Mouse (Mus musculus): ENCODE measurements around the gene Gabarap. TPM values are rescaled to one million over a fixed set of nuclear protein-coding genes. Genes with fewer than 3 reads are reported as not detected.

The Gabarap gene
- polyA plus RNA-seq, 1 experiment from 2014 or later: 1,136 TPM

DNA sequence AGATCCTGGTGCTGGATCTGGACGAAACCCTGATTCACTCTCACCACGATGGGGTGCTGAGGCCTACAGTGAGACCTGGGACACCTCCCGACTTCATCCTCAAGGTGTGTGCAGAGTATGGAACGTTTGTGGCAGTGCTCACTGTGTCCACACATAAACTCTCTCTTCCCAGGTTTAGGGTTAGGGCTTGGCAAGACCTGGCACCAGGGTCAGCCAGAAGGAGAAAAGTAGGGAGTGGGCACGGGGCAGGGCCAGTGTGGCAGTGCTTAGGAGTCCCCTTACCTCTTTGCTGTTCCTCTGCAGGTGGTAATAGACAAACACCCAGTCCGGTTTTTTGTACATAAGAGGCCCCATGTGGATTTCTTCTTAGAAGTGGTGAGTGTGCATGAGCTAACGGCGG, 6.5 kb upstream of the Gabarap start:
- Histone ChIP-seq H3K4me2 (replicated peaks; ENCODE audit: low read depth) (no peak overlapping the region), H3K36me3 (ENCODE audit: control insufficient read depth, insufficient read depth) (peaks cover 51% of the 10 kb centered on the region), H3K4me1 (replicated peaks; ENCODE audit: control insufficient read depth, insufficient read depth, low read length) (no peaks in the 10 kb centered on the region), H3K27ac (ENCODE audit: low read depth, low read length) (no peak overlapping the region), H3K9ac (ENCODE audit: low read depth, low read length) (no peak overlapping the region), H3K4me3 (ENCODE audit: low read depth, low read length) (no peak overlapping the region), H3K9me3 (ENCODE audit: control insufficient read depth) (no peaks in the 10 kb centered on the region), H3K27me3 (replicated peaks; ENCODE audit: control insufficient read depth, insufficient read depth, low read length) (no peaks in the 10 kb centered on the region)
- ATAC-seq: no peak
- no peak for TF ChIP-seq CTCF (IDR thresholded peaks at IDR 0.05; ENCODE audit: low read depth)
- 85% methylated on average over 8 of the region's 8 CpGs for WGBS

DNA sequence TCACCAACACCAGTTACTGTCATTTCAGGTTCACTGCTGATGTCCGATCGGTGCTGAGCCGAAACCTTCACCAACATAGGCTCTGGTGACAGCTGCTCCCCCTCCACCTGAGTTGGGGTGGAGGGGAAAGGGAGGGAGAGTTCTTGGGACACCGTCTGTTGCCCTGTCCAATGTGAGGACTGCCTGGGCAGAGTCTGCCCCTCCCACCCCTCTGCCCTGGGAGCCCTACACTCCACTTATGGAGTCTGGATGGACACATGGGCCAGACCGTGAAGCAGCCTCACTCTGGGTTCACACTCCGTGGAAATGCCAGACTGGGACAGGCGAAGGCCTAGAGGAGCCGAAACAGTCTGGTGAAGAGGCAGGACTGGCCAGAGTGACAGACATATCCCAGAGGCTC, 994 bp upstream of the Gabarap start:
- Histone ChIP-seq H3K27me3 (replicated peaks; ENCODE audit: control insufficient read depth, insufficient read depth, low read length) (no peaks in the 10 kb centered on the region), H3K27ac (ENCODE audit: low read depth, low read length) (peak overlapping the region; percentile 89), H3K4me1 (replicated peaks; ENCODE audit: control insufficient read depth, insufficient read depth, low read length) (no peaks in the 10 kb centered on the region), H3K4me3 (ENCODE audit: low read depth, low read length) (no peak overlapping the region), H3K9ac (ENCODE audit: low read depth, low read length) (no peak overlapping the region), H3K9me3 (ENCODE audit: control insufficient read depth) (no peaks in the 10 kb centered on the region), H3K36me3 (ENCODE audit: control insufficient read depth, insufficient read depth) (peaks cover 63% of the 10 kb centered on the region), H3K4me2 (replicated peaks; ENCODE audit: low read depth) (no peak overlapping the region)
- no peak for TF ChIP-seq CTCF (IDR thresholded peaks at IDR 0.05; ENCODE audit: low read depth)
- WGBS: 90% methylated on average over 8 of the region's 8 CpGs
- ATAC-seq: no peak

DNA sequence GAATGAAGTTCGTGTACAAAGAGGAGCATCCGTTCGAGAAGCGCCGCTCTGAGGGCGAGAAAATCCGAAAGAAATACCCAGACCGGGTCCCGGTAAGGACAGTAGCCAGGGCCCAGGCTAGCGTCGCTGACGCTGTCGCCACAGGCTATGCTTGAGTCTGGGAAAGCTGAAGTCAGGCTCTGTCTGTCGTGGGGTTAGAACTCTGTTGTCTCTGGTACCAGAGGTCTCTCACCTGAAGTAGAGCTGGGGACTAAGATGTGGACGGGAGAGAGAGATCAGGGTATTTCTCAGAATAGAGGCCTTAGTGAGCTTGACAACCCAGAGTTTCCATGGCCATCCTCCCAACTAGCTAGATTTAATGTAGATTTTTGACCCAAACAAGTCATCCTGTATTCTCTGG, 768 bp downstream of the Gabarap start:
- TF ChIP-seq CTCF (IDR thresholded peaks at IDR 0.05; ENCODE audit: low read depth): no peak
- ATAC-seq: peak; percentile 5; the same call in 1 of the 2 replicates

DNA sequence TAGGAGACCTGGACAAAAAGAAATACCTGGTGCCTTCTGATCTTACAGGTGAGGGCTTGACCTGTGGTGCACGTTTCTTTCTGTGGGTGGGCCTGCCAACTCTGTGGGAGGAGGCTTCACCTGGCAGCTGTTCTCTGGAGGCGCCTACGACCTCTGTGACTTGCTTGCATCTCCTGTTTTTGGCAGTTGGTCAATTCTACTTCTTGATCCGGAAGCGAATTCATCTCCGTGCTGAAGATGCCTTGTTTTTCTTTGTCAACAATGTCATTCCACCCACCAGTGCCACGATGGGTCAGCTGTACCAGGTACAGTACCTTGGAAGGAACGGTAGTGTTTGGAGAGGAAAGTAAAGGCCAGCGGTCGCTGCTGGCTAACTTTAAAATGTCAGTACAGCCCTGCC, 1.5 kb downstream of the Gabarap start:
- 63% methylated on average over 10 of the region's 10 CpGs for WGBS
- TF ChIP-seq CTCF (IDR thresholded peaks at IDR 0.05; ENCODE audit: low read depth): no peak
- no peak for ATAC-seq
- Histone ChIP-seq H3K9ac (ENCODE audit: low read depth, low read length) (peak overlapping the region; percentile 89; the same call in 1 of the 2 replicates), H3K9me3 (ENCODE audit: control insufficient read depth) (no peaks in the 10 kb centered on the region), H3K27me3 (replicated peaks; ENCODE audit: control insufficient read depth, insufficient read depth, low read length) (no peaks in the 10 kb centered on the region), H3K27ac (ENCODE audit: low read depth, low read length) (peak overlapping the region; percentile 89), H3K36me3 (ENCODE audit: control insufficient read depth, insufficient read depth) (peaks cover 42% of the 10 kb centered on the region), H3K4me3 (ENCODE audit: low read depth, low read length) (peak overlapping the region; percentile 67), H3K4me2 (replicated peaks; ENCODE audit: low read depth) (peak overlapping the region; percentile 66), H3K4me1 (replicated peaks; ENCODE audit: control insufficient read depth, insufficient read depth, low read length) (no peaks in the 10 kb centered on the region)

More for the DNA sequence above, 768 bp downstream of the Gabarap start:
- peak overlapping the region; percentile 66 for H3K4me2 ChIP-seq (replicated peaks; ENCODE audit: low read depth)
- no peaks in the 10 kb centered on the region for H3K9me3 ChIP-seq (ENCODE audit: control insufficient read depth)
- no peaks in the 10 kb centered on the region for H3K27me3 ChIP-seq (replicated peaks; ENCODE audit: control insufficient read depth, insufficient read depth, low read length)
- peaks cover 49% of the 10 kb centered on the region for H3K36me3 ChIP-seq (ENCODE audit: control insufficient read depth, insufficient read depth)
- no peaks in the 10 kb centered on the region for H3K4me1 ChIP-seq (replicated peaks; ENCODE audit: control insufficient read depth, insufficient read depth, low read length)
- H3K9ac ChIP-seq (ENCODE audit: low read depth, low read length): peak overlapping the region; percentile 89
- H3K27ac ChIP-seq (ENCODE audit: low read depth, low read length): peak overlapping the region; percentile 89
- 0% methylated on average over 15 of the region's 15 CpGs for WGBS
- peak overlapping the region; percentile 67 for H3K4me3 ChIP-seq (ENCODE audit: low read depth, low read length)

DNA sequence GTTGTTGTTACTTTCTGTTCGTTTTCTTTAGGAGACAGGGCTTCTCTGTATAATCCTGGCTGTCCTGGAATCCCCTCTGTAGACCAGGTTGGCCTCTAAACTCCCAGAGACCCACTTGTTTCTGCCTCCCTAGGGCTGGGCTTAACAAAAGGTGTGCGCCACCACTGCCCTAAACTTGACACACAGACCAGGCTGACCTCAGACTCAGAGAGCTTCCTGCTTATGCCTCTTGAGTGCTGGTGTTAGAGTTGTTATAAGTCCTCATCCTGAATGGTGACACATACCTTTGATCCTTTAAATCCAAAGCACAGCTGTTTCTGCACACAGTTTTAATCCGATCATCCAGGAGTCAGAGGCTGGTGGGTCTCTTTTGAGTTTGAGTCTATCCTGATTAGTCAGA, 2.0 kb downstream of the Gabarap start:
- H3K9ac ChIP-seq (ENCODE audit: low read depth, low read length): no peak overlapping the region
- H3K27me3 ChIP-seq (replicated peaks; ENCODE audit: control insufficient read depth, insufficient read depth, low read length): no peaks in the 10 kb centered on the region
- H3K4me1 ChIP-seq (replicated peaks; ENCODE audit: control insufficient read depth, insufficient read depth, low read length): no peaks in the 10 kb centered on the region
- no peak for TF ChIP-seq CTCF (IDR thresholded peaks at IDR 0.05; ENCODE audit: low read depth)
- H3K36me3 ChIP-seq (ENCODE audit: control insufficient read depth, insufficient read depth): peaks cover 38% of the 10 kb centered on the region
- WGBS: 76% methylated on average over 3 of the region's 3 CpGs
- H3K4me2 ChIP-seq (replicated peaks; ENCODE audit: low read depth): peak overlapping the region; percentile 66
- no peak for ATAC-seq
- H3K4me3 ChIP-seq (ENCODE audit: low read depth, low read length): peak overlapping the region; percentile 67
- H3K27ac ChIP-seq (ENCODE audit: low read depth, low read length): peak overlapping the region; percentile 89; the same call in 1 of the 2 replicates
- H3K9me3 ChIP-seq (ENCODE audit: control insufficient read depth): no peaks in the 10 kb centered on the region

DNA sequence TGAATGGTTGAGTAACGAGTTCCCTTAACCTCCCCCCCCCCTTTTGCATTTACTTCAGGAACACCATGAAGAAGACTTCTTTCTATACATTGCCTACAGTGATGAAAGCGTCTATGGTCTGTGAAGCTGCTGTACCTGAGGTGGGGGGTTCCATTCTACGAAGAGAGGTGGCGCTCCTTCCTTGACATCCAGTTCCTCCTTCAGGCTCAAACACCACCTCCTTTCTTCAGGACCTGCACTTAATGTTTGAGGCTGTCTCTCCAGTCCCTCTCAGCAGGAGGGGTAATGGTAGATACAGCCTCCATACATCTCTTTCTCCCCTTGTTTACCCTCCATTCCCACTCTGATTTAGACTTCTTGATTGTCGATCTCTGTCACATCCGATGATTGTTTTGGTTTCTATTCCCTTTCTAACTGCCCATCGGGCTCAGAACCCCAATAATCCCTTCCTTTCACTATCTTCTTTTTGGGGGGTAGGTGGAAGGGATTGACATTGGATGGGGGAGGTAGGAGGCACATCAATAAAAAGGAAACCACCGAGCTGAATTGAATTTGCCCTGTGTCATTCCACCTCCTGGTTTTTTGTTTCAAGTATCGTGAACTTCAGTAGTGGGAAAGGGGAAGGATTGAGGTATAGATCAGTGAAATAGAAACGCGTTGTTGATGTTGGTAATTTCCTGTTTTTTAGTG, 3.6 kb downstream of the Gabarap start:
- ATAC-seq: no peak
- Histone ChIP-seq H3K4me1 (replicated peaks; ENCODE audit: control insufficient read depth, insufficient read depth, low read length) (no peaks in the 10 kb centered on the region), H3K4me2 (replicated peaks; ENCODE audit: low read depth) (peak overlapping the region; percentile 80; the same call in 1 of the 2 replicates), H3K9me3 (ENCODE audit: control insufficient read depth) (no peaks in the 10 kb centered on the region), H3K36me3 (ENCODE audit: control insufficient read depth, insufficient read depth) (peaks cover 37% of the 10 kb centered on the region), H3K27ac (ENCODE audit: low read depth, low read length) (no peak overlapping the region), H3K27me3 (replicated peaks; ENCODE audit: control insufficient read depth, insufficient read depth, low read length) (no peaks in the 10 kb centered on the region), H3K4me3 (ENCODE audit: low read depth, low read length) (no peak overlapping the region), H3K9ac (ENCODE audit: low read depth, low read length) (no peak overlapping the region)
- WGBS: 86% methylated on average over 11 of the region's 11 CpGs
- peak; percentile 46 for TF ChIP-seq CTCF (IDR thresholded peaks at IDR 0.05; ENCODE audit: low read depth)

All from intestine, postnatal 0 days (tissue).